Mouse (Mus musculus) megakaryocyte, embryonic 14.5 days (primary cell): Measurements from ENCODE around the gene Wnt7b. TPM values are rescaled to one million over a fixed set of nuclear protein-coding genes. Genes with fewer than 3 reads are reported as not detected.

Experiments
- H3K27me3 ChIP-seq: replicated peaks from 2 replicates; pipeline ENCODE3; 2012; ENCODE audit warnings: inconsistent platforms
- H3K36me3 ChIP-seq: replicated peaks from 2 replicates; pipeline ENCODE3; 2012; ENCODE audit warnings: low read length, inconsistent platforms, mixed read lengths
- H3K4me1 ChIP-seq: 2 replicates; pipeline ENCODE4 v1.6.1; 2012; ENCODE audit warnings: inconsistent platforms
- H3K4me3 ChIP-seq: replicated peaks from 2 replicates; pipeline ENCODE3; 2012; ENCODE audit warnings: moderate library complexity, mild to moderate bottlenecking, inconsistent platforms
- H3K9me3 ChIP-seq: 2 replicates; pipeline ENCODE4 v1.6.1; 2012; ENCODE audit warnings: inconsistent platforms
- FLI1 ChIP-seq: IDR thresholded peaks from 2 replicates; pipeline ENCODE4 v1.6.1; 2012; ENCODE audit warnings: low read length, inconsistent platforms, mixed read lengths
- GATA1 ChIP-seq: IDR thresholded peaks from 3 replicates; pipeline ENCODE4 v1.6.1; 2012; ENCODE audit warnings: mixed read lengths, low read length, inconsistent platforms, borderline replicate concordance
- polyA plus RNA-seq: library from polyadenylated mRNA; stranded (reverse); fragments of >175 nt; gene quantifications from 2 replicates; pipeline ENCODE4 v1.2.3, GENCODE M21; 2012; ENCODE audit warnings: low replicate concordance; ENCODE audit not compliant: insufficient read depth

Wnt7b gene
- polyA plus RNA-seq, 1 experiment: not detected

DNA sequence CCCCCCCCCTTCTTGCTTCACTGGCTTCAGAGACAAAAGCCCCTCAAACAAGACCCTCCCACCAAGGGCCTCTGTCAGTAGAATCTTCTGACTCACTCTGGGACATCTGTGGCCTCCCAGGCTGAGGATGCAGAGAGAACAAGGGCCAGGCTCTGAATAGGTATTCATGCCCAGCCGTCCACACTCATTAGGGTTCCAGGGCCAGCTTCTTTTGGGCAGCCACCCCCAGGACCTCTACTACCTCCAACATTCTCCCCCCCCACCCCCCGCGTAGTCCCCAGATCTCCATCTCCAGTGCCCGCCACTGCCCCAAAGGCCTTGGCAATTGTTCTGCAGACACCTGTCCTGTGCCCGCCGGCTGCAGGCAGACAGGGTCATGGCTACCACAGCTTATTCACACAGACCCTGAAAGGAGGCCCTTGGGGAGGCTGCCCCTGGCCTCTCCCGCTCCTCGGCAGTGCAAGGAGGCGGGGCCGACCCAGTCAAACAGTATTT, 84.2 kb downstream of the Wnt7b start:
- no peak overlapping the region for H3K4me3 ChIP-seq
- no peaks in the 10 kb centered on the region for H3K9me3 ChIP-seq
- peaks cover 80% of the 10 kb centered on the region for H3K27me3 ChIP-seq
- H3K36me3 ChIP-seq: no peaks in the 10 kb centered on the region
- H3K4me1 ChIP-seq: peaks cover 5% of the 10 kb centered on the region
- TF ChIP-seq GATA1 (no peak), FLI1 (no peak)

DNA sequence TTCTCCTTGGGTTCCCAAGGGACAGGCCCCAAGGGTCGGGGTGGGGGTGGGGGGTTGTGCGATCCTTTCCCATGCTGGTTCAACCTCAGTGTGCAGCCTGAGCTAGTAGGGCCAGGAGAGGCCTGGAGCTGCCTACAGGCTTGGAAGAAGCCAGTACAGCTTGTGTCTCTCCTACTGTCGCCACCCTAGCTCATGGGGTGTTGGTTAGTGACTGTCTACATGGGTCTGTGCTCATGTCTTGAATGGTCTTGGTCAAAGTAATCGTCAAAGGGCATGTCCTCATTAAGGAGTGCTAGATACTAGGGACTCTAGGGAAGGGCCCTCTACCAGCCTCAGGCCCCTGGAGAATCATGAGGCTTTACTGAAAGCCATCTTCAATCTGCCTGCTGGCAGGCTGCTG, 84.7 kb downstream of the Wnt7b start:
- TF ChIP-seq GATA1: no peak
- no peak for TF ChIP-seq FLI1
- Histone ChIP-seq H3K4me1 (peaks cover 2% of the 10 kb centered on the region), H3K27me3 (peaks cover 81% of the 10 kb centered on the region), H3K36me3 (no peaks in the 10 kb centered on the region), H3K4me3 (no peak overlapping the region), H3K9me3 (no peaks in the 10 kb centered on the region)

DNA sequence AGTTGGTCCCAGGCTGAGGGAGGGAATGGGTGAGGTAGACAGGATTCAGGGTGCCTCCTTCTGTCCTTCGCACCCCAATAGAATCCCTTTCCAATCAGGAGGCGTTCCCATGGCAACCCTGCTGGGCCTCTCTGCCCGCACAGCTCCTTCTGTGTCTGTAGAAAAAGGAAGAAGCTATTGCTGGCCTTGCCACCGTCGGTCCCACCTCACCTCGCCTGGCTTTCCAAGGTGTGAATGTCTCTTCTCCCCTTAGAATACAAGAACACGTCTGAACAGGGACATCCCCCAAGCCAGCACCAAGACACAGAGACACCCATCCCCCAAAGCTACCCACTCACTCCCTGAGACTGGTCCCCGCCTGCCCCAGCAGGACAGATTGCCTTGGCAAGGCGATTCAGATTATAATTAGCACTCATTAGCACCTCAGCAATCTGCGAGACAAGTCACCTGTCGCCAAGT, 88.1 kb downstream of the Wnt7b start:
- Histone ChIP-seq H3K9me3 (no peaks in the 10 kb centered on the region), H3K36me3 (no peaks in the 10 kb centered on the region), H3K4me1 (no peaks in the 10 kb centered on the region; the same call in 1 of the 2 replicates), H3K27me3 (peaks cover 87% of the 10 kb centered on the region), H3K4me3 (no peak overlapping the region)
- TF ChIP-seq FLI1 (no peak), GATA1 (no peak)

DNA sequence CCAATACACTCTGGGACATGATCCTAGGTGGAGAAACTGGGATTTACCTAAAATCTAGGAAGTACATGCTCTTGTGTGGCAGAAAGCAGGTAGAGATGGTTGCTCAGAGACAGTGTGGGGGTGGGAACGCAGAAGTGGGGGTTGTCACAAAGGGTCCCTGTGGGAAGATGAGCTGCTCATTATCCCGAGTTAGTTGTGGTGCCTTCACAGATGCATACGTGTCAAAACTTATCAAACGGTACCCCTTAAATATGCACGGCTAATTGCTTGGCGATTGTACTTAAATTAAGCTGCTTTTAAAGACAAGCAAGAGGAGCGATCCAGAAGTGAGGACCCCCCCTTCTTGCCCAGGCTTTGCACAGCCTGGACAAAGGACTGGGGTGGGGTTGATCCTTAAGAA, 92.5 kb downstream of the Wnt7b start:
- peaks cover 69% of the 10 kb centered on the region for H3K27me3 ChIP-seq
- TF ChIP-seq GATA1: no peak
- no peak for TF ChIP-seq FLI1
- H3K36me3 ChIP-seq: no peaks in the 10 kb centered on the region

DNA sequence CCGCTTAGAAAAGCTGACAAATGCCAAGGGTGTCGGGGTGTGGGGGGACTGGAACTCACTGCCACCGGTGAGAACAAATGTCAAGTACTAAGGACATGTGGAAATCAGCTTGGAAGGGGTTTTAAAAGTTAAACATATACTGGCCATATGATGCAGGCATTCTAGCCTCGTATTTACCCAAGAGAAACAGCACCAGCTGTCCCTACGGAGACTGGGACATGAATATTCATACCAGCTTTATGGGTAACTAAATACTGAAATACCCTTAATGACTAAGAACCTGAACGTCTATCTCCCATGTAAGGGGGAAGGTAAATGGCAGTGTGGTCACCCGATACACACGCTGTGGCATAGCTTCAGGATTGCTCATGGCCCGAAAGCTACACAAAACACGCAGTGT, 93.4 kb downstream of the Wnt7b start:
- Histone ChIP-seq H3K4me3 (peak overlapping the region; percentile 11), H3K9me3 (no peaks in the 10 kb centered on the region), H3K4me1 (no peaks in the 10 kb centered on the region; the same call in 1 of the 2 replicates), H3K36me3 (no peaks in the 10 kb centered on the region), H3K27me3 (peaks cover 68% of the 10 kb centered on the region)
- TF ChIP-seq FLI1: no peak
- TF ChIP-seq GATA1: no peak

More for the DNA sequence above, 92.5 kb downstream of the Wnt7b start:
- Histone ChIP-seq H3K4me1 (no peaks in the 10 kb centered on the region; the same call in 1 of the 2 replicates), H3K4me3 (no peak overlapping the region), H3K9me3 (no peaks in the 10 kb centered on the region)

Other genes starting within 250 kb of the Wnt7b start
- 85.4 and 97.0 TPM in 2 replicates for gene Atxn10, start 246.2 kb downstream of the Wnt7b start, polyA plus RNA-seq
- not detected in 2 replicates for gene 7530416G11Rik, start 79.2 kb downstream of the Wnt7b start, polyA plus RNA-seq
- gene Ppara, start 152.5 kb upstream of the Wnt7b start, polyA plus RNA-seq: not detected in 2 replicates
- 3.1 and 16.3 TPM in 2 replicates for gene Cdpf1, start 229.2 kb upstream of the Wnt7b start, polyA plus RNA-seq
- gene Pkdrej, start 239.3 kb upstream of the Wnt7b start, polyA plus RNA-seq: not detected in 2 replicates
- 0.94 and 1.5 TPM in 2 replicates for gene Ttc38, start 249.8 kb upstream of the Wnt7b start, polyA plus RNA-seq